31 mouse cellular contexts compared by ENCODE assay signal in the genomic region with DNA sequence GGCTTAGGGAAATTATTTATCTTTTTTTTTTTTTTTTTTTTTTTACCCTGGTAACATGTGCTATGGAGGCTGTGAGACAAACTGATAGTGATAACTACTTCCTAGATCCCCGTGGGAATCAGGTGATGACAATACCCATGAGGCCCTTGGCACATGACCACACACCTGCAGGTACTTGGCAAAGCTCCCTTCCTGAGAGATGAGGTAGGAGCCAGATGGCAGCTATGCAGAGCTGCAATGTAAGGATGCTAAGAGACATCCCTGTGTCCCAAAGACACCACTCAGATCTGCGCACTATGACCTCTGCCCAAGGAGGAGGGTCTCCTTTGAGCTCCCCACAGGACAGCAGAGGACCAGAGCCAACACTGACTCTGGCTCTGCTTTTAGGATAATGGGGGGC.
DNase-seq lines count a peak whose midpoint lies in the region; ATAC-seq and TF ChIP-seq lines count a peak whose summit lies in the region.
"Had no signal": no experiment of that assay in that cellular context is flagged by ENCODE, and none has a peak within 500 bp of the region (broad histone marks: within the 10 kb centered on the region; RNA-seq: fewer than 3 reads in every experiment).

No protein-coding gene starts in this region.

- no peak overlapping the region for H3K4me2 ChIP-seq in embryonic facial prominence, embryonic 14.5 days (ENCODE audit: low read depth, low read length)
- H3K4me2 ChIP-seq in intestine, postnatal 0 days (replicated peaks; ENCODE audit: low read depth), result no peak overlapping the region
- H3K4me2 ChIP-seq: forebrain, embryonic 13.5 days; heart, embryonic 13.5 days; hindbrain, embryonic 14.5 days; limb, embryonic 15.5 days; midbrain, embryonic 12.5 days; neural tube, embryonic 12.5 days had no signal

- TF ChIP-seq CTCF in intestine, postnatal 0 days (IDR thresholded peaks at IDR 0.05; ENCODE audit: low read depth), result no peak

- H3K9me3 ChIP-seq in embryonic facial prominence, embryonic 14.5 days (ENCODE audit: control insufficient read depth, low read length), result no peaks in the 10 kb centered on the region
- no peaks in the 10 kb centered on the region for H3K9me3 ChIP-seq in embryonic facial prominence, embryonic 10.5 days
- no peaks in the 10 kb centered on the region for H3K9me3 ChIP-seq in intestine, postnatal 0 days (ENCODE audit: control insufficient read depth)
- H3K9me3 ChIP-seq: forebrain, embryonic 13.5 days; heart, embryonic 13.5 days; limb, embryonic 10.5 days; limb, embryonic 15.5 days; midbrain, embryonic 12.5 days; neural tube, embryonic 12.5 days had no signal

- peaks cover 9% of the 10 kb centered on the region; the same call in 1 of the 2 replicates for H3K36me3 ChIP-seq in embryonic facial prominence, embryonic 14.5 days (ENCODE audit: control insufficient read depth, insufficient read depth, low read length)
- peaks cover 15% of the 10 kb centered on the region for H3K36me3 ChIP-seq in embryonic facial prominence, embryonic 10.5 days (replicated peaks)
- H3K36me3 ChIP-seq in intestine, postnatal 0 days (ENCODE audit: control insufficient read depth, insufficient read depth), result no peaks in the 10 kb centered on the region
- H3K36me3 ChIP-seq: G1E; limb, embryonic 15.5 days; midbrain, embryonic 12.5 days; neural tube, embryonic 12.5 days had no signal

- DNase-seq in embryonic facial prominence, embryonic 14.5 days (ENCODE audit: low spot score), result no peak
- no peak for DNase-seq in embryonic facial prominence, embryonic 10.5 days (ENCODE audit: low spot score)
- peak; percentile 83 for DNase-seq in cerebellum, adult 11 months
- DNase-seq in cerebellum, adult 9-10 months, result peak; percentile 95
- peak; percentile 88 to 89 for DNase-seq in cerebellum, postnatal 36 days
- DNase-seq in MN1 (ENCODE audit: low spot score), result no peak
- DNase-seq: adrenal gland, postnatal 10 days; gastrocnemius, postnatal 36 days; heart, adult 18-20 months; heart, postnatal 10 days; kidney, adult 11 months; kidney, postnatal 36 days; lung, adult 2 months; lung, postnatal 10 days; right cerebral cortex, postnatal 4 days; thymus, adult 18-20 months; thymus, postnatal 25 days had no signal

- H3K4me3 ChIP-seq in embryonic facial prominence, embryonic 14.5 days (ENCODE audit: low read depth, low read length), result no peak overlapping the region
- no peak overlapping the region for H3K4me3 ChIP-seq in embryonic facial prominence, embryonic 10.5 days
- H3K4me3 ChIP-seq in intestine, postnatal 0 days (ENCODE audit: low read depth, low read length), result no peak overlapping the region
- H3K4me3 ChIP-seq: forebrain, embryonic 13.5 days; heart, embryonic 13.5 days; limb, embryonic 10.5 days; limb, embryonic 15.5 days; midbrain, embryonic 12.5 days; myocyte; neural tube, embryonic 12.5 days had no signal

- no peak overlapping the region for H3K9ac ChIP-seq in embryonic facial prominence, embryonic 14.5 days (ENCODE audit: low read depth, low read length)
- no peak overlapping the region for H3K9ac ChIP-seq in intestine, postnatal 0 days (ENCODE audit: low read depth, low read length)
- H3K9ac ChIP-seq: forebrain, embryonic 13.5 days; heart, embryonic 13.5 days; hindbrain, embryonic 14.5 days; limb, embryonic 15.5 days; liver, embryonic 14.5 days; midbrain, embryonic 12.5 days; neural tube, embryonic 12.5 days had no signal

- no peaks in the 10 kb centered on the region for H3K27me3 ChIP-seq in embryonic facial prominence, embryonic 14.5 days (replicated peaks; ENCODE audit: control insufficient read depth, insufficient read depth, low read length)
- H3K27me3 ChIP-seq in embryonic facial prominence, embryonic 10.5 days (replicated peaks; ENCODE audit: low read depth, poor library complexity, severe bottlenecking), result no peaks in the 10 kb centered on the region
- no peaks in the 10 kb centered on the region for H3K27me3 ChIP-seq in intestine, postnatal 0 days (replicated peaks; ENCODE audit: control insufficient read depth, insufficient read depth, low read length)
- H3K27me3 ChIP-seq: forebrain, embryonic 13.5 days; heart, embryonic 13.5 days; limb, embryonic 15.5 days; midbrain, embryonic 12.5 days; neural tube, embryonic 12.5 days; Patski had no signal

- H3K27ac ChIP-seq in embryonic facial prominence, embryonic 14.5 days (replicated peaks; ENCODE audit: low read depth, low read length), result no peak overlapping the region
- no peak overlapping the region for H3K27ac ChIP-seq in embryonic facial prominence, embryonic 10.5 days (replicated peaks)
- no peak overlapping the region for H3K27ac ChIP-seq in intestine, postnatal 0 days (ENCODE audit: low read depth, low read length)
- H3K27ac ChIP-seq: forebrain, embryonic 13.5 days; heart, embryonic 13.5 days; hindbrain, embryonic 14.5 days; limb, embryonic 10.5 days; limb, embryonic 15.5 days; liver, embryonic 14.5 days; macrophage; midbrain, embryonic 12.5 days; neural tube, embryonic 12.5 days; stomach, postnatal 0 days had no signal

- ATAC-seq in embryonic facial prominence, embryonic 14.5 days (ENCODE audit: low read depth), result 0 out of 2 replicates have a peak, but pooled peaks have one; percentile 9
- ATAC-seq in intestine, postnatal 0 days, result no peak
- ATAC-seq: forebrain, embryonic 13.5 days; Patski had no signal

- H3K4me1 ChIP-seq in embryonic facial prominence, embryonic 14.5 days (ENCODE audit: control insufficient read depth, insufficient read depth, low read length), result peaks cover 27% of the 10 kb centered on the region
- H3K4me1 ChIP-seq in embryonic facial prominence, embryonic 10.5 days, result peaks cover 40% of the 10 kb centered on the region
- H3K4me1 ChIP-seq in intestine, postnatal 0 days (replicated peaks; ENCODE audit: control insufficient read depth, insufficient read depth, low read length), result no peaks in the 10 kb centered on the region

- WGBS in embryonic facial prominence, embryonic 14.5 days, result 87% methylated on average over 2 of the region's 2 CpGs
- 95% methylated on average over 2 of the region's 2 CpGs for WGBS in embryonic facial prominence, embryonic 10.5 days
- WGBS in intestine, postnatal 0 days, result 70% methylated on average over 2 of the region's 2 CpGs

Comparison
In these comparisons a context has a peak if more than half of its experiments do, and no peak if none do; other contexts are left out.
1. DNase-seq: peak in cerebellum, adult 11 months (single experiment), cerebellum, adult 9-10 months (single experiment) and cerebellum, postnatal 36 days (2 of 2); none in embryonic facial prominence, embryonic 14.5 days (single experiment), embryonic facial prominence, embryonic 10.5 days (single experiment) and MN1 (single experiment).